Mouse (Mus musculus) lung, adult 10 weeks (tissue): ENCODE data around the gene Gm3642. TPM values are rescaled to one million over a fixed set of nuclear protein-coding genes. Genes with fewer than 3 reads are reported as not detected.

Source experiments
- polyA plus RNA-seq: library from polyadenylated mRNA; stranded (reverse); fragments of 350-450 nt; fragmentation: Illumina TruSeq; extraction: RNeasy Lipid Tissue Mini Kit (QIAGEN cat#74804); gene quantifications from one replicate; pipeline ENCODE4 v1.2.3, GENCODE M21; 2014; ENCODE audit warnings: low read depth, low replicate concordance; ENCODE audit not compliant: insufficient read depth

Gm3642 gene
- not detected for polyA plus RNA-seq

GRCm38 (mm10) chr14:6840211-6840610 is at the start of gene Gm3642:
Gm3642 (minus strand) TSS chr14:6840311.

GRCm38 (mm10) chr14:6889521-6890012 is 49.5 kb upstream of the Gm3642 start, which contains the start of gene Gm3667:
Gm3667 (minus strand) TSS chr14:6889962.

Other genes with a start within 250 kb of the Gm3642 start
- gene Gm3629, start 249.7 kb downstream of the Gm3642 start, polyA plus RNA-seq, result not detected
- not detected for gene Gm3460, start 217.9 kb downstream of the Gm3642 start, polyA plus RNA-seq
- not detected for gene Gm10251, start 156.1 kb downstream of the Gm3642 start, polyA plus RNA-seq
- not detected for gene Gm8050, start 120.1 kb downstream of the Gm3642 start, polyA plus RNA-seq
- gene Gm3636, start 98.0 kb downstream of the Gm3642 start, polyA plus RNA-seq, result 0.85 TPM
- gene Gm8362, start 65.9 kb downstream of the Gm3642 start, polyA plus RNA-seq, result not detected
- not detected for gene Gm3667, start 49.7 kb upstream of the Gm3642 start, polyA plus RNA-seq
- not detected for gene Gm6356, start 133.5 kb upstream of the Gm3642 start, polyA plus RNA-seq
- not detected for gene Gm10406, start 187.1 kb upstream of the Gm3642 start, polyA plus RNA-seq
- not detected for gene Gm3685, start 204.7 kb upstream of the Gm3642 start, polyA plus RNA-seq